Mouse (Mus musculus): ENCODE measurements around the gene Ltbp1.

Ltbp1 gene

DNA sequence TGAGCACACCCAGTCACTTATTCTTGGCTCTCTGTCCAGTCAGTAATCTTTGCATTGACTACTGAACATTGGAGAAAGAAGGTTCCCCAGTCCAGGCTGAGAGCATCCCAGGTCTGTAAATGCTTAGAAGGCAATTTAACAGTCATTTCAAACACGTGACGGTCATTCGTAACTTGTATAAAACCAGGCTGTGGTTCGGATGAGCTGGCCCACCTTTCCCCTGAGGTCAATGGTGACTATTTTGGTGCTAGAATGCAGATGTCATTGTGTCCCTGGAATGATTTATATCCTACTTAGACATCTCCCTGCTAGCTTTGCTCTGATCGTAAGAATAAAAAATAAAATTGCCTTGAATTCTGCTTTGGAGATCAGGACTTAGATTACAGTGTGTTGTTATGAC lies 63.9 kb downstream of the Ltbp1 start:
- no peak for DNase-seq

DNA sequence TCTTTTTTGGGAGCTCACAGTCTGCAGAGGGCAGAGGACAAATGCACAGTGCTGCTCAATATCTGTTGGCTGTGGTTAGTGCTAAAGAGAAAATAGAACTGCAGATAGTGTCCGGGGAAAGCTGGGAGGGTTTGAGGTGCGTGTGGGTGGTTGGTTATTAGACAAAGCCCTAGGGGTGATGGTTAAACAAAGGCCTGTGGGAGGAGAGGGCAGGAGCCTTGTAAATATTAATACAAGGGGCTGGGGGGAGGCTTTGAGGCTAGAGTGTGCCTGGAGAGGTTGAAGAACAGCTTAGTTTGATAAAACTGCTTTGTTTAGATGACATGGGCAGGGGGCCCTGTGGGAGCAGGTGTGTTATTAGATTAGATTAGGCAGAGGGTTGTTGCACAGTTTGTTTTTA lies 65.8 kb downstream of the Ltbp1 start:
- no peak for DNase-seq

DNA sequence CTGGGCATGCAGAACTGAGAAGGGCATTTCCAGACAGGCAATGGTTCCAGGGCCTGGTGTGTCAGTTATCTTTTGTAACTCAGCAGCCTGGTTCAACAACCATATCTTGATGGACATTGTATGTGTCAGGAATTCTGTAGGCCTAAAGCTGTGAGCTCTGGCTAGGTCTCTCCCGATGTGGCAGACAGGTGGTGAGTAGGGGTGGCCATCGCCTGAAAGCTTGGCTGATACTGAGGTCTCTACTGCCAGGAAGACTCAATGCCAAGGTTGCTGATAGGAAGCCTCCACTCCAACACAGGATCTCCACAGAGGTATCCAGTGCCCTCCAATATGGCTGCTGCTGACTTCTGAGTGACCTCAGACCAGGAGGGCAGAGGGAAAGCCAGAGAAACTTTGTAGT lies 66.4 kb downstream of the Ltbp1 start:
- no peak for DNase-seq

DNA sequence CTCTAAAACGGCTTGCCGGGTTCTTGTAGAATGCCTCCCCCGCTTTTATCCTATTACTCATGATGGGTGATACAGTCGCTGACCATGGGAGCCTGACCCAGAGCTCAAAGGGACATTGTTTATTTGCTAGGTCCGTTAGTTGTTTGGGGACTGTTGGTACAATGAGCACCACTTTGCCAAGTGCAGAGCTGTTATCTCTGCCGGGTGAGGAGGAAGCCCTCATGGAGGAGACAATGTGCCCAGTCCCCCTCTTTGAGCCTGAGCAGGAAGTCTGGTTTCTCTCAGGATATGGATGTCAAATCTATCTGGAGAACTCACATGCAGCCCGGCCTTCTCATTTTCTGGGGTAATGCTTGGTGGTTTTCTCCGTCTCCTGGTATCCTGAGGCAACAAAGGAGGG lies 68.5 kb downstream of the Ltbp1 start:
- no peak for DNase-seq

DNA sequence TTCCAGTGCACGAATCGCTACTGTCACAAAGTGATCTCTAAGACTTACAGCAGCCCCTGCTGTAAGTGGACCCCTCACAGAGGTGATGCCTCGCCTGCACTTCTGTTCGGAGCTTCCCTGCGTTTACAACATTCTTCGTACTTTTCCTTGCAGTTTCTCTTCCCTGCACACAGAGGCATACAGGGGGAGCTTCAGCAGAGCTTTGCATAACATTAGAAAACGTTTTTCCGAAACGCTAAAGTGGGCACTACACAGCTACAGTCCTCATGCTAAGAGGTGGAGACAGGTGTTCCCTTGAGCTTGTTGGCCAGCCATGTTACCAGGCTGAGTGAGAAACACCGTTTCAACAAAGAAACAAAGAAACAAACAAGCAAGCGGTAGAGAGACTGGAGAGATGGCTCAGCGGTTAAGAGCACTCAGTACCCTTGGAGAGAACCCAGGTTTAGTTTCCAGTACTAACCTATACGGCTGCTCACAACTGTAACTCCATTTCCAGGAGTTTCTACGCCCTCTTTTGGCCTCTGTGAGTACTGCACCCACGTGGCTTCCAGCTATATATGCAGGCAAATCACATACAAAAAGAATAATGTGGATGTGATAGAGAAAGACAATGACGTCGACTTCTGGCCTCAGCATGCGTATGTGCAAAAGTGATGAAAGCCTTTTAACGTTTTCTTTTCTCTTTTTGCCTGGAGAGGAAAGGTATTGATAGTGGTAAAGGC lies 69.8 kb downstream of the Ltbp1 start:
- DNase-seq, result peak; percentile 38

DNA sequence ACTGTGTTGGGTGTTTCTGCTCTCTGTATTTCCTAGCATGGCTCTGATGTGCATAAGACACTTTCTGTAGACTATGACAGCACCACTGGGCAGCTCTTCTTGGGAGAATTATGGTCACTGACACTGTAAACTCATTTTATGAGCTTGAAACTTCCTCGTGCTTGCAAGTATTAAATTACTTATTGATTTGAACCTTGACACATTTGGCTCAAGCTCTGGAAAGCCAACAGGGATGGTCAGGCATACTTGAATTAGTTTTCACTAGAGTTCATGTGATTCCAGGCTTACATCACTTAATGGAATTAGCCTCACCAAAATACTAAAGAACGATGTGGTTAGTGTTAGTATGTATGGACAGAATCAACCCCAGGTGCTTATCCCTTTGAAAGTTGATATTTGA lies 76.0 kb downstream of the Ltbp1 start:
- no peak for DNase-seq

DNA sequence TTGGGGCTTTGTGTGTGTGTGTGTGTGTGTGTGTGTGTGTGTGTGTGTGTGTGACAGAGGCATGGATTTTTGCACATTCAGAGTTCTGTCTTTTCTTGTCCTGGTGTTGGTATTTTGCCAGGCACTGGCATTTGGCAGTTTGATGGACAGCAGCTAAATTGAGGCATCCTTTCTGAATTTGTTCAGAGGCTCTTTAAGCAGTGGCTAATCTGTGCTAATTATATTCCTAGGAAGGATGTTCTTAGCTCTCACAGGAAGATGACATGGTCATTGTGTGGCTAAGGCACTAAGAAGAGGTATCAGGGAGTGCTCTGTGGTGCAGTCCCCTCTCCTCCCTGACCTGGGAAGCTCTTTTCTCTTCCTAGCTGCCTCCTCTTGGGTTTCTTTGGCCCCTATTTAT lies 77.1 kb downstream of the Ltbp1 start:
- no peak for DNase-seq

DNA sequence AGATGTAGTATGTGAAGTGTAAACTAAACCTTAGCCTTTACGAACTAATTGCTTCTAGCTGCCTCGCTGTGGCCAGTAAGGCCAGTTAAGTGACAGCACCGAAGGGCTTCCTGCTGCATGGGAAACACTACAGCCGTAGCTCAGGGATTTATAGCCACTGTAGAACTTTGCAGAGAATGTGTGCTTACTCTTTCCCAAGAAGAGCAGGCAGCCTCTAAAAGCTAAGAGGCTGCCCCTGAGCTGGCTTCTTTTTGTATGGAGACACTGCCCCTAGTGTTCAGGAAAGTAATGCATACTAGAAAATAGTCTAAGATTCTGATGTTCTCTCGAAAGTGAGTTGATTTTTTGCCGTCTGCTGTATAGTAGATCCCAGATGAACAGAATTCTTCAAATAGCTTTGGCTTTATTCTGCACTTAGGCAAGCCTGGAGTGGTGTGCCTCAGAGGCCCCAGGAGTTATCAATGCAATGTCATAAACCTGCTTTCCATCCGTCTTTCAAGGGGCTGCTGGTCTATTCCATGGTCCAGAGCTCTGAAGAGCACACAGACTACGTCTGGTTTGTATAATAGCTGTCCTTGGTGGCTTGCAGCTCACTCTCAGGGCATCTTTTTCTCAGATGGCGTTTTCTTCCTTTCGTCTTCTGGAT lies 82.1 kb downstream of the Ltbp1 start:
- DNase-seq, result no peak

DNA sequence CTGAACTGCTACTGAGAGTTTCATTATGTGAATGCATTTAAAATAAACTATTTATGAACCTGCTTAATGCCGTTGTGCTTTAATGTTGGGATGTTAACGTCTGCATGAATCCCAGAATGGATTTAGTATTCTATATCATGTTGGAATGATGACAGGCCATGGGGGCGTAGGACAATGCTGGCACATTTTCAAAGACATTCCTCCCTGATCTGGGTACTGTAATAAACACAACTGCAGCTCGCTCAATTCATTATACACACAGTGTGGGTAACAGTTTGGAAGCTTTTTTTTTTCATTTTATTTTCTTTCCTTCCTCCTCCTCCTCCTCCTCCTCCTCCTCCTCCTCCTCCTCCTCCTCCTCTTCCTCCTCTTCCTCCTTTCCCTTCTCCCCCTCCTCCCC lies 82.9 kb downstream of the Ltbp1 start:
- DNase-seq, result no peak

DNA sequence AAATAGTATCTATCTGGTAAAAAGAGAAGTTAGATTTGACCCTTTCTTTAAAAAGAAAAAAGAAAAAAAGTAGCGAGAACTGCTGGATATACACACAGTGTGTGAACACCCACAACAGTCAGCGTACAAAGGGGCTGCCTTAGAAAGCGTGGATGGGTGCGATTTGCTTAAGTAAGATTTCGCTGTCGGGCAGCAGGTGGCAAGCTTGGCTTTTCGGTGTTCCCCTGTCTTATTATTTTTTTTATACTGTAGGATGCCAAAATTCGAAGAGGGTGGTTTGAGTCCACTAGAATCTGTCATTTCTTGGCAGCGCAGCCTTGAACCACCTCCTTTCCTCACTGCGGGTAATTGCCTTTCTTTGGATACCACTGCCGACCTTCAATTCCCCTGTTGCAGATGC lies 83.4 kb downstream of the Ltbp1 start:
- no peak for DNase-seq

DNA sequence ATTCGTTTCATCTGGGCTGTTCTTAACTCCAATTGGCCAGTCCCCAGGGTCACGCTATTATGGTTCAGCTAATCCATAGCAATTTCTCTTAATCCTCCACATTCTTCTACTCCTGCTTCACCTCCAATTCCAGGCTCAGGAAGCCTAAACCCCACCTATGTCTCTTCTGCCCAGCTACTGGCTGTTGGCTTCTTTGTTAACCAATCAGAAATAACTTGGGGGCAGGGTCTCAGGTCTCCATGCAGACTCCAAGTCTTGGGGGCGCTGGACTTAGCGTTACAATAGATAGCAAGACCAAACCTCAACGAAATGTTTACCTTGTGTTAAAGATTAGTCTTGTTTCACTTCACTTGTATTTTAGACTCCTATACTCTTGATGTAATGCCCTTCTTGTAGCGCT lies 85.2 kb downstream of the Ltbp1 start:
- no peak for DNase-seq

DNA sequence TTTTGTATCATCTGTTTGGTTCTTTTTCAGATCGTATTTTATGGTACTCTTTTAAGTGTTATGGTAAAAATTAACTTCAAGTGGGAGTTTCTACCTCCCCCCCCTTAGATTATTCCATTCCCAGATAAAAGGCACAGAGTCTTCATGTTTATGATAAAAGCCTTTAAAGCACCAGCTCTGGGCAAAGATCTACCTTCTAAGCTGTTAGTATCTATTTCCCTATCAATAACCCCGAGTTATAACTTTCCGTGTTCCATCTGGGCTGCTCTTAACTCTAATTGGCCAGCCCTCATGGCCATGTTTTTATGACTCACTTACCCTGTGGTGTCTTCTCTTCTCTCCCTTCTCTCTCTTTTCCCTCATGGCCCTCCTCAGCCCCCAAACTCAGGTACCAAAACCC lies 88.2 kb downstream of the Ltbp1 start:
- no peak for DNase-seq

DNA sequence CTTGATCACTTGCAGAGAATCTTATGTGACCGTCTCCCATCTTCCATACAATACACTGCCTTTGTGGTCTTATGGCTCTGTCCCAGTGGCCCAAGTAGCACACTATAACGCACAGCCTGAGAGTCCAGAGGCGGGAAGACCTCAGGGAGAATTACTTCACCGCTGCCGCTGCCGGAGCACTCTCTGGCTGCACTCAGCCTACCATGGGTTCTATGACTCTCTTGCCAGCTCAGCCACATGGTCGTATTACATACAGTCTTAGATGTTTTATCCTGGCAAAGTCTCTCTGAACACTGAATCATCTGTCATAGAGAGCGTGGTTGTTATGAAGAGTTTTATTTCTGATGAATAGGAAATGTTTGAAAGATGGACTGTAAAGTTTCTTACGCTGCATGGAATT lies 89.2 kb downstream of the Ltbp1 start:
- no peak for DNase-seq

DNA sequence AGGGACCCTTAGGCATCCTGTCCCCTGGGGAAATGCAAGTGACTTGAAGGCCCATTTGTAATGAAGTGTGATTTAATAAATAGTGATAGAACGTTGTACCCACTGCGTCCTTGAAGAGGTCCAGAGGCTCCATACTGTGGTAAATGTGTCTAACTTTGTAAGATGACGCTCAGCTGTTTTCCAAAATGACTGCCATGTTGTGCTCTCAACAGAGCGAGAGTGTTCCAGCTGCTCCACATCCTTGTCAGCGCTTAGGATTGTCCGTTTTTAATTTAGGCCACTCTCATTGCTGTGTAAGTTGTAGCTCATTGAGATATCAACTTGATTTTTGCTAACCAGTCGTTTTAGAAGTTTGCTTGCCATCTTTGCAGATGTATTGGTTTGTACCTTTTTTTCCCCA lies 91.4 kb downstream of the Ltbp1 start:
- no peak for DNase-seq

DNA sequence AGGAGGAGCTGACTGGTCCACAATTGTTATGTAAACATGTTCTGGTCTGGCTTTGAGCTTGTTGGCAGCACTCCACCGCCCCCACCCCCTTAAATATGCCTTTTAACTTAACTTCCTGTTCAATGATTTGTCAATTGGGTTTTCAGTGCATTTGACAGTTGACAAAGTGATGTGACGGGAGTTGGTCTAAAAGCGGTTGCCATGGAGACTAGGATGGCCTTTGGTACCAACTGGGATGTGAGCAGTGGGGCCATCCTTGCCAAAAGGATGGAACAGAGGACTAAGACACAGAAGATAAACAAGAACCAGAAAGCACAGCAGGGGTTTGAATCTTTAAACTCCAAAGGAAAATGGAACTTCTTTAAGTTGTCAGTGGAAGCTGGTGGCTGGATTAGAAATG lies 92.0 kb downstream of the Ltbp1 start:
- DNase-seq, result no peak

DNA sequence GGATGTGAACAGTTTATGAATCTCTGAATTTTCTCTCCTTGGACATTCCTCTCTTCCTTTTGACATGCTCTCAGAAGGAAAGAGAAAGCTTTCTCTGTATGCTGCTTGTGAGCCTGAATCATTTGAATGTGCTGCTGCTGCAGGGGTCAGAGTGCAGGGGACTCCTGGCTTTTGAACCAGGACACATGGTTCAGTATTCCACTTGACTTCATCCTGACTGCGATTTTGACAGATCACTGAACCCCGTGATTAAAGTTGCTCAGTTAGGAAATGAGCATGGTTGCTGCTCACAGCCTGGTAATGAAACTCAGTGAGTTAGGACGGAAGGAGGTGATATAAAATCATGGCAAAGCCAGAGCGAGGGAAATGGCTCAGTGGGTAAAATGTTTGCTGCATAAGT lies 95.8 kb downstream of the Ltbp1 start:
- no peak for DNase-seq

DNA sequence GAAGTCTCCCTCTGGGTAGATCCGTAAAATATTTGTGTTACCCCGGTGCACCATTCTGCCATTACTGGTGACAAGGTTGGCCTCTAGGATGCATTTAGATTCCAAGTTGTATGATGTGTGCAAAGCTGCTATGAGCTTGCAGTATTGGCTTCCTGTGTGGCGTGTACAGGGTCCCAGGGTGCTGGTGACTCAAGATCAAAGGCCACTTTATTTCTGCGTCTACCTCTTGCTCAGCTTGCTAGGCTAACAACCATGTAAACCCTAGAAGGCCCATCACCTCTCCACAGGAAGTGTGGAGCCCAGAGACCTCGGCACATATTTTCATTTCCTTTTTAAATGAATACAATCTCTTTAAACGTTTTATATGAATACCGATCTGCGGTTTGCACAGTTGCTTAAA lies 96.6 kb downstream of the Ltbp1 start:
- no peak for DNase-seq

DNA sequence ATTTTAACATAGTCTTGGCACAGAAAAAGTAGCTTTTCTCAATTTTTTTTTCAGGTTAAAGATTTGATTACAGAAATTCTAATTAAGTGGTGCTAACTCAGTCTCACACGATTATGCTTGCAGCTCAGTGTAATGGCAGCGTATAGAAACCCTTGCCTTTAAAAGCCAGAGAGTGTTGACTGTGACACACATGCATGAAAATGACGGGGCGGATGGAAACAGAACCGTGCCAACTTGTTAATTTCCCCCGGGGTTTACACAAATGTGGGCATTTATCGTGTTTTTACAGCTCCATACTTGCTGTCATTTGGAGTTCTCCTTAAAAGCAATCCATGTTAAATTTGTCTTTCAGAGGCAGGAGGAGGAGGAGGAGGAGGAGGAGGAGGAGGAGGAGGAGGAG lies 102.0 kb downstream of the Ltbp1 start:
- no peak for DNase-seq

DNA sequence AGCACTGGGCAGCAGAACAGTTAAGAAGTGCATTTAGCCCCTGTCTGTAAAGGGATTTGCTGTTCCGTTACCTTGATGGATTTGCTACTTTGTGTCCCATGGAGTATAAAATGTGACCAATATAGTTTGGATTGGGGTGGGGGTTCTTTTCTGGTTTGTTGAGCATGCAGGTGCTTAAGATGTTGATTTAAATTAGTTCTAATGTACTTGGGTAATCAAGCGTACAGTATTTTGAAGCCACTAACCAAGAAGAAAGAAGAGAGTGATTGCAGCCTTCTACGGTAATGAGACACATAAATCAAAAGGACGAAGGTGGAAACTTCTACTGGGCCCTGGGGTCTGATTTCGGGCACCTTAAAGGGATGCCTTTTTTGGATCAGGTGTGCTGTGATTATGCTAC lies 102.5 kb downstream of the Ltbp1 start:
- DNase-seq, result no peak

DNA sequence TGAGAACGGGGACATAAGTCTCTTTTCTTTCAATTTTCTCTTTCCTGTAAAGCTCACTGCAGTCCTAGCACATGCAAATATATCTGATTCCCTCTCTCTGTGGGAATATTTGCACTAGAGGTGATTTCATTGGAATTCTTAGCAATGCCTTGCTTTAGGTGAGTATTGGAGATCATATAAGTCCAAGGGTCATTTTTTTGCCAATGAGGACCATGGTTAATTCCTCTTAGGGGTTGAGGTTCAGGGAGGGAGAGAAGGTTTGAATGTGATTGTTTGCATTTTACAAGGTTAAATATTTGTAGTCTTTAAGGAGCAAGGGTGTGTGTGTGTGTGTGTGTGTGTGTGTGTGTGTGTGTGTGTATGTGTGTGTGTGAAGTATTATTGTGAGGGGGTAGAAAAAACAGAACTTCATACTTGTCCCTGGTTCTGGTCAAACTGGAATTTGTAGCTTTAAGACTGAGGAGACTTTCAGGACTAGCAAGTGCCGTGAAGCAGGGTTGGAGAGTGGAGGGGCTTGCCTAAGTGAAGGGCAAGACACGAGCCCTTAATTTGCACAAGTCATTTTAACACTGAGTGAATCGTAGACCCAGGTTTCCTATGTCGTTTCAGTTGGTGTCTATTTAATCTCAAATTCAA lies 103.8 kb downstream of the Ltbp1 start:
- DNase-seq, result no peak

DNA sequence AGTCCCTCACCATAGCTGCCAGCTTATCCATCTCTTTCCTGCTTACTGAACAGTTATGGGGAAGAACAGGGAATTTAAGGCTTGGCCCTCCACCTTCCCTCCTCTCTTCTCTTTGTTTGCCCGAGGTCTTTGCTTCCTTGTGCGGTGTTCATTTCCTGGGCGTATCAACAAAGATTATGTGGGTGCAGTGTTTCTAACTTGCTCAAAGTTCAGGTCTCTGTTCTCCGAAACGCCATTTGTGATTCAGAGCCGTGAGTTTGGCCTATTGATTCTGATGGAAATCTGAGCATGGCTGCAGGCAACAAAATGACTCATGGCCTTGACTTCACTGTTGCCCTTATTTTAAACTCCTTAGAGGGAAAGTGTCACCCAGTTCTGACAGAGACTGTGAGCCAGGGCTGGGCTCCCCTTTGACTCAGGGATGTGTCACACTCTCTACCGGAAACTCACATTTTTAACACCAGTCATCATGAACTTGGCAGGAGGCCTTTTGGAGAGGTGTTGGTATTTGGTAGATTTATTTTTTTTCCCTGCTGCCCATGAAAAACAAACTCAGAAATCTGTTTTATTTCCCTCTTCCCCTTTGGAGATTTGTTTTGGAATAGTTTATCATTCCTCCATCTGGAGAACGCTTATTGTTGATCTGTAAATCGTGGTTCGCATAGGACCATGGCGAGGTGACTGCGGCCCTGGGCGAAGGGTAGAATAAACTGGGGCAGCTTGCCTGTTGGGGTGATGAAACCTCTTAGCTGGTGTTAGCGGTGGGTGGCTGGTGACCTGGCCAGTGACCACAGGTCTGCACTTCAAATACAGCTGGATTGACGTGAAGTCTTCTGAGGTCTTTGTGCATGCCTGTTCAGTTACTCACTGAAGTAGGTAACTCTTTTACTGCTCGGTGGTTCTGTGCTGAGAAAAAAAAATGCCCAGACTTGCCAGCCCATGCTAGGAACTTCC lies 105.2 kb downstream of the Ltbp1 start:
- no peak for DNase-seq

DNA sequence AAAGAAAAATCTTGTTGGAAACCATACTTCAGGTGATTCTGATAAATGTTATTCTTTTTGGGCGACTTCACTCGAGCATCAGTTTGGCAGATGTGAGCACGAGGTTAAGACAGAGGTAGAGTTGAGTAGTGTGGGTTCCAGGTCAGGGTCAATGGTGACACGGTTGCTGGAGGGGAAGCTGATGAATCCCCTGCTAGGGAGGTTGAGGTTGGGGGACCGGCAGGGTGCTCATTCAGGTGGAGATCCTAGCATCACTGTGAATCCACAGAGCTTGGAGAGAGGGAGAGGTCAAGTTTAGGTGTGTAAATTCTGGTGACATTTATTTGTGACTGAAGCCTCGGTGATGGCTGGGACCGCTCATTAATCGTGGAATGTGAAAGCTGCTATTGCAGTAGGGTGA lies 110.2 kb downstream of the Ltbp1 start:
- DNase-seq, result no peak

DNA sequence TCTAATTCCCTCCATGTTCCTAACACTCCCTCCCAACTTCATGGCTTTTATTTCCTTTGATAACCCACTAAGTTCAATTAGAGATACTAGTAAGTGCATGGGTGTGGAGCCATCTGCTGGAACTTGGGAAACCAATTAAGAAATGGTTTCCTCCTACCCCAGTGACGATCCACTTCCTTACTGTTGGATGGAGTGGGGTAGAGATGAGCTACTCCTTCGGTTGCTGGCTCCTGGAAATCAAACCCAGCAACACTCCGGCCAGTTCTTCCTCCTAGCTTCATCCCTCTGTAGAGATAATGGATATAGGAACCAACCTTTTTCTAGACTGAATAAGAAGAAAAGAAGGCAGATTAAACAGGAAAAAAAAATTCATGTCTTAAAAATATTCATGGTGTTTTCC lies 113.5 kb downstream of the Ltbp1 start:
- no peak for DNase-seq

DNA sequence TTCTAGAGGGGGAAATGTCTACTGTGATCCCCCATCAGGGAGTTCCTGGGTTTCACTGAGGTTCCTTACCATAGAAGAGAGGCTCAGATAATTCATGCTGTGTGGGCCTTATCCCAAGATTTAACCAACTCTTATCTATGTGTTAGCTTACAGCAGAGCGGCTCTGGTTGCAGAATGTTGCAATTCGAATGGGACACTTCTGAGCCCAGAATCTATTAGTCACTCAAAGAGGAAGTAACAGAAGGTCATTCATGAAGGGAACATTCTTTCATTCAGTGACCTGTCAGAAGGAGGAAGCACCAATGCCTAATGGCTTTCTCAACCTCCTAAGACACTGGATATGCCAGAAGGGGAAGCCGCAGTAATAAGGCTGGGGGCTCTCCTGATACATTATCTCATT lies 114.1 kb downstream of the Ltbp1 start:
- DNase-seq, result no peak
